Mouse (Mus musculus) CD4-positive, CD25-positive, alpha-beta regulatory T cell, adult 4 months (primary cell): ENCODE results near the gene F2rl3. TPM values are rescaled to one million over a fixed set of nuclear protein-coding genes. Genes with fewer than 3 reads are reported as not detected.

Experiments used
- ATAC-seq: one replicate; pipeline ENCODE4 v1.8.0; 2017
- polyA plus RNA-seq, 2 experiments: library from polyadenylated mRNA; unstranded; fragments of 100-300 nt; shearing (Covaris generic); gene quantifications; one replicate each; pipeline ENCODE4 v1.2.1; 2017

The F2rl3 gene
- polyA plus RNA-seq, 2 experiments from 2014 or later, result 6.1 to 10.2 TPM

- no peak for ATAC-seq
Measured at GRCm38 (mm10) chr8:72766777-72767176, 5.1 kb downstream of the F2rl3 start.

- no peak for ATAC-seq
Measured at GRCm38 (mm10) chr8:72777797-72778196, 16.1 kb downstream of the F2rl3 start.

GRCm38 (mm10) chr8:72780644-72781043 lies 19.0 kb downstream of the F2rl3 start:
- no peak for ATAC-seq

- no peak for ATAC-seq
Measured at GRCm38 (mm10) chr8:72801583-72801982, 39.9 kb downstream of the F2rl3 start.

GRCm38 (mm10) chr8:72812690-72813089 lies 51.0 kb downstream of the F2rl3 start:
- ATAC-seq, result no peak

Other genes with a start within 250 kb of the F2rl3 start
- gene Med26, start 213.6 kb upstream of the F2rl3 start, polyA plus RNA-seq, result 1 to 10 TPM; 3.6 to 6.5 TPM
- 10 to 100 TPM; 81.0 to 98.1 TPM for gene Smim7, start 190.8 kb upstream of the F2rl3 start, polyA plus RNA-seq
- gene Tmem38a, start 189.8 kb upstream of the F2rl3 start, polyA plus RNA-seq, result 1 to 10 TPM; 1.0 TPM
- under 1 TPM in 1 of 2 experiments, not detected in 1; 0.14 TPM for gene Nwd1, start 115.2 kb upstream of the F2rl3 start, polyA plus RNA-seq
- gene Sin3b, start 38.6 kb upstream of the F2rl3 start, polyA plus RNA-seq, result 100 to 1,000 TPM in 1 of 2 experiments, 10 to 100 TPM in 1; 75.3 to 102 TPM